Mouse (Mus musculus) forebrain, embryonic 11.5 days (tissue): Measurements from ENCODE around the gene Nhlrc1. TPM values are rescaled to one million over a fixed set of nuclear protein-coding genes. Genes with fewer than 3 reads are reported as not detected.

Source experiments
- ATAC-seq: fragments of 200-750 bp; cut with Nextera tagmentation; replicated peaks from 2 replicates; pipeline ENCODE4 v1.8.0; 2017; ENCODE audit warnings: moderate TSS enrichment; ENCODE audit not compliant: low FRiP score
- DNase-seq: peaks from one replicate; pipeline ENCODE4 v3.0.0-alpha.2; 2017; ENCODE audit warnings: low spot score
- H3K27ac ChIP-seq: fragments of 300-500 bp; sonication (generic); 2 replicates; pipeline ENCODE4 v1.5.1; 2014; ENCODE audit warnings: low read depth, low read length
- H3K27me3 ChIP-seq: fragments of 300-500 bp; sonication (generic); 2 replicates; pipeline ENCODE4 v1.6.1; 2014; ENCODE audit warnings: mild to moderate bottlenecking, low read length, mixed read lengths; ENCODE audit not compliant: control insufficient read depth, insufficient read depth
- H3K36me3 ChIP-seq: fragments of 300-500 bp; sonication (generic); 2 replicates; pipeline ENCODE4 v1.6.1; 2014; ENCODE audit warnings: mild to moderate bottlenecking, low read length, moderate library complexity, mixed read lengths; ENCODE audit not compliant: control insufficient read depth, insufficient read depth
- H3K4me1 ChIP-seq: fragments of 300-500 bp; sonication (generic); replicated peaks from 2 replicates; pipeline ENCODE4 v1.6.1; 2014; ENCODE audit warnings: low read length, mixed read lengths; ENCODE audit not compliant: control insufficient read depth, insufficient read depth
- H3K4me2 ChIP-seq: fragments of 300-500 bp; sonication (generic); 2 replicates; pipeline ENCODE4 v1.6.1; 2014; ENCODE audit warnings: low read depth, mild to moderate bottlenecking, low read length, moderate library complexity, mixed read lengths; ENCODE audit not compliant: severe bottlenecking
- H3K4me3 ChIP-seq: fragments of 300-500 bp; sonication (generic); 2 replicates; pipeline ENCODE4 v1.5.1; 2014; ENCODE audit warnings: low read depth, low read length
- H3K9ac ChIP-seq: fragments of 300-500 bp; sonication (generic); 2 replicates; pipeline ENCODE4 v1.6.1; 2014; ENCODE audit warnings: low read length
- H3K9me3 ChIP-seq: fragments of 300-500 bp; sonication (generic); 2 replicates; pipeline ENCODE4 v1.6.1; 2016; ENCODE audit warnings: low read length, mixed read lengths; ENCODE audit not compliant: control insufficient read depth
- WGBS: fragments of 180-500 bp; shearing (Covaris S2); extraction: QIAGEN DNeasy Blood & Tissue Kit; methylation state at CpG from one replicate; pipeline ENCODE4 v1.1.7; 2014; 5-methylcytosine and 5-hydroxymethylcytosine counted together
- polyA plus RNA-seq: library from polyadenylated mRNA; unstranded; fragments of >200 nt; fragmentation: Nextera tagmentation; extraction: Ambion mirVana; gene quantifications from 2 replicates; pipeline ENCODE4 v1.2.1, GENCODE M21; 2014

Nhlrc1 gene
- polyA plus RNA-seq, 1 experiment from 2014 or later = 5.3 TPM

GRCm38 (mm10) chr13:46975031-46975551, 39.6 kb downstream of the Nhlrc1 start:
- Histone ChIP-seq H3K9me3 (no peaks in the 10 kb centered on the region), H3K27ac (peak overlapping the region; percentile 26; the same call in 1 of the 2 replicates), H3K36me3 (no peaks in the 10 kb centered on the region), H3K4me2 (peak overlapping the region; percentile 29), H3K4me3 (peak overlapping the region; percentile 13), H3K27me3 (no peaks in the 10 kb centered on the region), H3K9ac (peak overlapping the region; percentile 1; the same call in 1 of the 2 replicates), H3K4me1 (no peaks in the 10 kb centered on the region; the same call in 1 of the 2 replicates)
- ATAC-seq (peak; percentile 95), DNase-seq (peak; percentile 79)
- WGBS = 18% methylated on average over 14 of the region's 14 CpGs

- no peak overlapping the region for H3K4me3 ChIP-seq
Measured at GRCm38 (mm10) chr13:46970286-46970945, 44.2 kb downstream of the Nhlrc1 start.

GRCm38 (mm10) chr13:46968626-46969025, 46.0 kb downstream of the Nhlrc1 start:
- ATAC-seq (no peak), DNase-seq (no peak)
- Histone ChIP-seq H3K36me3 (no peaks in the 10 kb centered on the region), H3K4me1 (no peaks in the 10 kb centered on the region), H3K4me3 (no peak overlapping the region), H3K27ac (no peak overlapping the region), H3K9me3 (no peaks in the 10 kb centered on the region), H3K4me2 (no peak overlapping the region), H3K9ac (no peak overlapping the region), H3K27me3 (no peaks in the 10 kb centered on the region)
- 86% methylated on average over 2 of the region's 2 CpGs for whole genome bisulfite sequencing

More at GRCm38 (mm10) chr13:46970286-46970945, 44.2 kb downstream of the Nhlrc1 start:
- Histone ChIP-seq H3K9ac (no peak overlapping the region), H3K27me3 (no peaks in the 10 kb centered on the region), H3K36me3 (no peaks in the 10 kb centered on the region), H3K27ac (no peak overlapping the region), H3K9me3 (no peaks in the 10 kb centered on the region), H3K4me2 (no peak overlapping the region), H3K4me1 (no peaks in the 10 kb centered on the region; the same call in 1 of the 2 replicates)
- DNase-seq (no peak), ATAC-seq (no peak)
- 86% methylated on average over 10 of the region's 10 CpGs for WGBS

GRCm38 (mm10) chr13:46967308-46967707, 47.3 kb downstream of the Nhlrc1 start:
- WGBS = 73% methylated on average over 4 of the region's 4 CpGs
- ATAC-seq = no peak
- no peaks in the 10 kb centered on the region for H3K4me1 ChIP-seq
- no peak overlapping the region for H3K4me2 ChIP-seq
- no peak overlapping the region for H3K27ac ChIP-seq
- no peaks in the 10 kb centered on the region for H3K9me3 ChIP-seq
- no peak overlapping the region for H3K4me3 ChIP-seq
- no peaks in the 10 kb centered on the region for H3K27me3 ChIP-seq
- no peaks in the 10 kb centered on the region for H3K36me3 ChIP-seq
- H3K9ac ChIP-seq = no peak overlapping the region
- no peak for DNase-seq

Other genes starting within 250 kb of the Nhlrc1 start
- 21.6 and 23.1 TPM in 2 replicates for gene Kif13a, start 85.0 kb downstream of the Nhlrc1 start, polyA plus RNA-seq
- gene Kdm1b, start 28.6 kb upstream of the Nhlrc1 start, polyA plus RNA-seq = 20.4 and 21.1 TPM in 2 replicates
- gene Tpmt, start 29.9 kb upstream of the Nhlrc1 start, polyA plus RNA-seq = 31.7 and 34.2 TPM in 2 replicates
- gene Dek, start 91.4 kb upstream of the Nhlrc1 start, polyA plus RNA-seq = 434 and 453 TPM in 2 replicates
- gene Rnf144b, start 107.8 kb upstream of the Nhlrc1 start, polyA plus RNA-seq = 0.73 and 0.80 TPM in 2 replicates